Mouse (Mus musculus) megakaryocyte, embryonic 14.5 days (primary cell): ENCODE results near the gene Vkorc1l1. TPM values are rescaled to one million over a fixed set of nuclear protein-coding genes. Genes with fewer than 3 reads are reported as not detected.

ENCODE experiments used
- H3K27me3 ChIP-seq: replicated peaks from 2 replicates; pipeline ENCODE3; 2012; ENCODE audit warnings: inconsistent platforms
- H3K36me3 ChIP-seq: replicated peaks from 2 replicates; pipeline ENCODE3; 2012; ENCODE audit warnings: low read length, inconsistent platforms, mixed read lengths
- H3K4me1 ChIP-seq: 2 replicates; pipeline ENCODE4 v1.6.1; 2012; ENCODE audit warnings: inconsistent platforms
- H3K4me3 ChIP-seq: replicated peaks from 2 replicates; pipeline ENCODE3; 2012; ENCODE audit warnings: moderate library complexity, mild to moderate bottlenecking, inconsistent platforms
- H3K9me3 ChIP-seq: 2 replicates; pipeline ENCODE4 v1.6.1; 2012; ENCODE audit warnings: inconsistent platforms
- FLI1 ChIP-seq: IDR thresholded peaks from 2 replicates; pipeline ENCODE4 v1.6.1; 2012; ENCODE audit warnings: low read length, inconsistent platforms, mixed read lengths
- GATA1 ChIP-seq: IDR thresholded peaks from 3 replicates; pipeline ENCODE4 v1.6.1; 2012; ENCODE audit warnings: mixed read lengths, low read length, inconsistent platforms, borderline replicate concordance
- polyA plus RNA-seq: library from polyadenylated mRNA; stranded (reverse); fragments of >175 nt; gene quantifications from 2 replicates; pipeline ENCODE4 v1.2.3, GENCODE M21; 2012; ENCODE audit warnings: low replicate concordance; ENCODE audit not compliant: insufficient read depth

The Vkorc1l1 gene
- polyA plus RNA-seq, 1 experiment, result 3.5 TPM

DNA sequence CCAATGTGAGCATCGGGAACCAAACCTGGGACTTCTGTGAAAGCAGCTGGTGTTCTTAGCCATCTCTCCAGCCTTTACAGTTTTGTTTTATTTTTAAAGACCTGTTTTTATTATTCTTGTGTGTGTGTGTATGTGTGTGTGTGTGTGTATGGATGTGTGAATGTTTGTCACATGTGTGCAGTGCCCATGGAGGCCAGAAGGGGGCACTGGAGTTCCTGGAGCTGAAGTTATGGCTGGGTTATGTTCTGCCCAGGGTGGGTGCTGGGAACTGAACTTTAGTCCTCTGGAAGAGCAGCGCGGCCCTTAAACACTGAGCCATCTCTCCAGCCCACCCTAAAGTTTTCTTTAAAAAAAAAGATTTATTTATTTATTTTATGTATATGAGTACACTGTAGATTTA lies 73.3 kb downstream of the Vkorc1l1 start:
- Histone ChIP-seq H3K4me3 (no peak overlapping the region), H3K27me3 (no peaks in the 10 kb centered on the region), H3K36me3 (peaks cover 97% of the 10 kb centered on the region), H3K4me1 (peaks cover 6% of the 10 kb centered on the region), H3K9me3 (peaks cover 19% of the 10 kb centered on the region)
- TF ChIP-seq GATA1 (no peak), FLI1 (no peak)

DNA sequence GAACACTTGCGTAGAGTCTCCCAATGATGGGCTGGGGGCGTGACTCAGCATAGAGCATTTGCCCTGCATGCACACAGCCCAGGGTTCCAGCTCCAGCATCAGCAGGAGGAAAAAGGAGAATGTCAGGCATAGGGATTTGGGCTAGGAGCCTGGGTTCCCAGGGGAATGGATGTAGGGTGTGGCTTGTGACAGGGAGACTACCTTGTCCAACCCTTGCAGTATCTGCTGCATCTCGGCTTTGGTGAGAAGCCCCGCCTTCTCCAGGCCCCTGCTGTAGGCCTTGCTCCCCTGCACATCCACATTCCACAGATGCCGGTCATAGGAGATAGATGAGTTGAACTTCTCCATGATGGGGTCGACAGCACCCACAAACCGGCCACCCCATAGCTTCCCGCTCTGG lies 77.7 kb downstream of the Vkorc1l1 start:
- no peaks in the 10 kb centered on the region for H3K27me3 ChIP-seq
- H3K9me3 ChIP-seq, result no peaks in the 10 kb centered on the region
- peaks cover 65% of the 10 kb centered on the region for H3K36me3 ChIP-seq
- H3K4me3 ChIP-seq, result no peak overlapping the region
- TF ChIP-seq GATA1, result no peak
- no peak for TF ChIP-seq FLI1
- peaks cover 44% of the 10 kb centered on the region for H3K4me1 ChIP-seq

- H3K36me3 ChIP-seq, result peaks cover 46% of the 10 kb centered on the region
- no peak for TF ChIP-seq GATA1
- no peak for TF ChIP-seq FLI1
- no peaks in the 10 kb centered on the region for H3K9me3 ChIP-seq
- no peak overlapping the region for H3K4me3 ChIP-seq
- H3K4me1 ChIP-seq, result peaks cover 55% of the 10 kb centered on the region
- no peaks in the 10 kb centered on the region for H3K27me3 ChIP-seq
Observed at GRCm38 (mm10) chr5:130021361-130021966, 79.7 kb downstream of the Vkorc1l1 start.

DNA sequence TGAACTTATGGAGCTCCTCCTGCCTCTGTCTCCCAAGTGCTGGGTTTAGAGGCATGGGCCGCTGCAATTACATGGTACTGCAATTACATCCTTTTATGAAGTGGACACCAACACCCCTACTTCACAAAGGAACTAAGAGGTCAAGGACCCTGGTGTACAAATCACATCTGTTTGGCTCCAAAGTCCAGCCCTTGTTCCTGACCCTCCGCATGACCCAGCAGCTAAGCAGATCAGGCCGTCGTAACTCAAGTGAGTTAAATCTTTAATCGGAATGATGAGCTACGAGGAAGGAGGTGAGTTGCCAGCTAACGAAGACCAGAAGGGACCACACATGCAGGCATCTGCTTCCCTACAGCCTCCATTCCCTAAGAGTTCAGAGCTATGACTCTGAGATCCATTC lies 80.6 kb downstream of the Vkorc1l1 start:
- peaks cover 38% of the 10 kb centered on the region for H3K36me3 ChIP-seq
- no peaks in the 10 kb centered on the region for H3K27me3 ChIP-seq
- peaks cover 56% of the 10 kb centered on the region for H3K4me1 ChIP-seq
- TF ChIP-seq GATA1 (no peak), FLI1 (no peak)
- H3K9me3 ChIP-seq, result no peaks in the 10 kb centered on the region
- no peak overlapping the region for H3K4me3 ChIP-seq

DNA sequence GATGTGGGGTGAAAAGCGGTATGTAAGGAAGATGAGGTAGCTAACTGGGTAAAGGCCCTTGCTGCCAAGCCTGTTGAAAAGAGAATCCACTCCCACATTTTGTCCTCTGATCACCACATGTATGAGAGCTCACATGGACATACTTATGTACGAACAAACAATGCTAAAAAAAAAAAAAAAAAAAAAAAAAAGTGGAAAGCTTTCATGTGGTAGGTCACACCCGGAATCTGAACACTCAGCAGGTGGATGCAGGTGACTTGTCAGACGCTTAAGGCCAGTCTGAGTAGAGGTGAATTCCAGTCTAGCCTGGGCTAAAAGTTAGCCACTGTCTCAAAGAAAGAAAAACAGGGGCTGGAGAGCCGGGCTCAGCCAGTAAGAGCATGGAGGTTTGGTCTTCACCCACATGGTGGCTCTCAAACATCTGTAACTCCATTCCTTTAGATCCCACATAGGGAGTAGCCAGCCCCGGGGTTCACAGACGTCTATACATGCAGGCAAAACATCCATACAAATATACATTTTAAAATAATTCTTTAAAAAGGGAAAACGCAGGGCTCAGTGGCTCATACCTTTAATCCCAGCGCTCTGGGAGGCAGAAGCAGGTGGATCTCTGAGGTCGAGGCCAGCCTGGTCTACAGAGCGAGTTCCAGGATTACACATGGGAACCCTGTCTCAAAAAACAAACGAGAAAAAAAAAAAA lies 81.4 kb downstream of the Vkorc1l1 start:
- no peaks in the 10 kb centered on the region for H3K27me3 ChIP-seq
- no peaks in the 10 kb centered on the region for H3K9me3 ChIP-seq
- H3K4me3 ChIP-seq, result peak overlapping the region; percentile 97
- TF ChIP-seq FLI1 (no peak), GATA1 (no peak)
- peaks cover 30% of the 10 kb centered on the region for H3K36me3 ChIP-seq
- H3K4me1 ChIP-seq, result peaks cover 60% of the 10 kb centered on the region

DNA sequence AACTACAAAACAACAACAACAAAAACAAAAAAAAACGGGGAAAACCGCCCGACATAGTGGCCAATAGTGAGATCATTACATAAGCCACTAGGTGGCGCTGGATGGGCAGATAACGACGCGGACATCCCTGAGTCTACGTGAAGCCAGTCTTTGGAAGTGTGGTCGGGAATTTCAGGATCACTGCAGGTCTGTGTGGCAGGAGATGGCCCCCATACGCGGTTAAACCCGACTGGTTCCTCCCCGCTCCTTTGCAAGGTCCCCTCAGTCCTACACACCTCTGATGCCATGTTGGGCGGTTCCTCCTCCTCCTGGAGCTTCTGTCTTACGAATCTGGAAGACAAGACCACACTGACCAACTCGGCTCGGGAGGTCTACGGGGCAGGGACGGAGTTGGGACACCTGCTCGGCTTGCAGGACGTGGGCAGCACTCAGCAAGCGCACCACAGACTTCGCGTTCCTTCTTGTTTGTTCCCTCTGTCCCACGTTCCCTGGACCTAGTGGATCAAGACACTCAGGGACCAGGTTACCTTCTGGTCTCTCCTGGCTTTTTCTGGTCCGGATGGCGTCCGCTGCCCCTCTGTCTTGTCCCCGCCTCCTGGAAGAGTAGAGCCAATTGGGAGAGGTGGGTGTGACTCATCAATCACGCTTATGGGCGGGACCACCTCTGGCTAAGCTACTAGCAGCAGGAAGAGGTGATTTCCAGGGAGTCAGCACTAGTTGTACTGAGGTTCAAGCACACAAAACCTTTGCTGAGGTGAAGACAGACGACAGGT lies 82.2 kb downstream of the Vkorc1l1 start:
- H3K4me1 ChIP-seq, result peaks cover 64% of the 10 kb centered on the region
- no peaks in the 10 kb centered on the region for H3K9me3 ChIP-seq
- peaks cover 22% of the 10 kb centered on the region for H3K36me3 ChIP-seq
- TF ChIP-seq GATA1 (peak; percentile 68; the same call in 1 of the 3 replicates), FLI1 (no peak)
- no peaks in the 10 kb centered on the region for H3K27me3 ChIP-seq
- peak overlapping the region; percentile 97 for H3K4me3 ChIP-seq

GRCm38 (mm10) chr5:130027134-130027533 lies 85.4 kb downstream of the Vkorc1l1 start:
- H3K27me3 ChIP-seq, result no peaks in the 10 kb centered on the region
- peaks cover 8% of the 10 kb centered on the region for H3K36me3 ChIP-seq
- H3K9me3 ChIP-seq, result no peaks in the 10 kb centered on the region
- TF ChIP-seq FLI1, result no peak
- no peak for TF ChIP-seq GATA1
- H3K4me3 ChIP-seq, result no peak overlapping the region
- H3K4me1 ChIP-seq, result peaks cover 76% of the 10 kb centered on the region

GRCm38 (mm10) chr5:130027696-130028095 lies 85.9 kb downstream of the Vkorc1l1 start:
- Histone ChIP-seq H3K9me3 (no peaks in the 10 kb centered on the region), H3K36me3 (peaks cover 13% of the 10 kb centered on the region), H3K4me3 (no peak overlapping the region), H3K4me1 (peaks cover 76% of the 10 kb centered on the region), H3K27me3 (no peaks in the 10 kb centered on the region)
- TF ChIP-seq GATA1, result no peak
- no peak for TF ChIP-seq FLI1

DNA sequence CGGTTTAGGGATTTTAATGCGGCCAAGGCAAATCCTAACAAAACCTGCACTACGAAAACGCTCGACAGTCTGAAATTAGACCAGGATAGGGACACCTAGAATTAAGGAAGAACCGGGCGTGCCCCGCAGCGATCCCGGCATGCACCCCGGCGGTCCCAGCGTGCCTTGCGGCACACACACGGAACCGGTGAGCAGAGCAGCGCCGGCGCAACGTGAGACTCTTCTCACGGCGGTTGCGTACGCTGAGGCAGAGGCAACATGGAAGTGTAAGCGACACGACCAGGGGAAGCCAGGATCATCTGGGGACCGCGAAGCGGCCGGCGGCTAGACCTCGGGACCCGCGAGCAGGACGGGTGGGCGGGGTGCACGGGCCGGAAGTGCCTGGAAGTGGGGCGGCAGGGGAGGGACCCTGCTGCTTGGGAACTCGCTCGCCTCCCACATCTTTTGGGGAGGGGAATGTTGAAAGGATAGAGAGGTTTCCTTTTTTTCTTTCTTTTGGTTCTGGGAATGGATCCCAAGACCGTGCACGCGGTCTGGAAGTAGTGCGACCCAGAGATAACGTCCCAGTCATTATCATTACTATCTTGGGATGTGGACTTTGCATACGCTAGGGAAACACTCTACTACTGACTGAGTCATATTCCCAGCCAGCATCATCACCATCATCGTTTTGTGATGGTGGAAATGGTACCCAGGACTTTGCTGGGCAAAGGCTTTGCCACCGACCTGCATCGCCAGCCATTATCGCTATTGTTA lies 87.5 kb downstream of the Vkorc1l1 start, which contains the start of the genes Asl and Crcp:
TSS of gene Asl (minus strand) at position 106 of the 756 bp plus-strand sequence.
TSS of gene Crcp (plus strand) at position 149 of the 756 bp plus-strand sequence.
- Histone ChIP-seq H3K36me3 (peaks cover 14% of the 10 kb centered on the region), H3K4me1 (peaks cover 72% of the 10 kb centered on the region), H3K27me3 (no peaks in the 10 kb centered on the region), H3K9me3 (no peaks in the 10 kb centered on the region), H3K4me3 (peak within 1 kb of the TSS; percentile 96)
- no peak for TF ChIP-seq FLI1
- no peak for TF ChIP-seq GATA1
